Mouse (Mus musculus) neural tube, embryonic 11.5 days (tissue): ENCODE measurements around the gene Gm11541. TPM values are rescaled to one million over a fixed set of nuclear protein-coding genes. Genes with fewer than 3 reads are reported as not detected.
"Not testable (repeated sequence)": the region's sequence is repeated elsewhere in the genome, so short reads cannot be mapped to it uniquely, and the experiment has no call there.

ENCODE experiments used
- ATAC-seq: fragments of 200-750 bp; cut with Nextera tagmentation; 2 replicates; pipeline ENCODE4 v1.8.0; 2017; ENCODE audit warnings: moderate number of reproducible peaks, mild to moderate bottlenecking, moderate TSS enrichment, moderate library complexity; ENCODE audit not compliant: insufficient read depth, low FRiP score, low TSS enrichment
- DNase-seq: peaks from one replicate; pipeline ENCODE4 v3.0.0-alpha.2; 2015; ENCODE audit warnings: low spot score
- H3K27ac ChIP-seq: fragments of 300-500 bp; sonication (generic); 2 replicates; pipeline ENCODE4 v1.5.1; 2014; ENCODE audit warnings: low read depth, mild to moderate bottlenecking, low read length
- H3K27me3 ChIP-seq: fragments of 300-500 bp; sonication (generic); 2 replicates; pipeline ENCODE4 v1.6.1; 2014; ENCODE audit warnings: mild to moderate bottlenecking, low read length, mixed read lengths; ENCODE audit not compliant: control insufficient read depth, insufficient read depth
- H3K36me3 ChIP-seq: fragments of 300-500 bp; sonication (generic); 2 replicates; pipeline ENCODE4 v1.6.1; 2014; ENCODE audit warnings: mild to moderate bottlenecking, low read length, moderate library complexity, mixed read lengths; ENCODE audit not compliant: control insufficient read depth, insufficient read depth
- H3K4me1 ChIP-seq: fragments of 300-500 bp; sonication (generic); 2 replicates; pipeline ENCODE4 v1.6.1; 2014; ENCODE audit warnings: low read length, mixed read lengths; ENCODE audit not compliant: control insufficient read depth, insufficient read depth
- H3K4me2 ChIP-seq: fragments of 300-500 bp; sonication (generic); 2 replicates; pipeline ENCODE4 v1.6.1; 2014; ENCODE audit warnings: low read depth, mild to moderate bottlenecking, moderate library complexity
- H3K4me3 ChIP-seq: fragments of 300-500 bp; sonication (generic); 2 replicates; pipeline ENCODE4 v1.5.1; 2014; ENCODE audit warnings: low read depth, low read length
- H3K9ac ChIP-seq: fragments of 300-500 bp; sonication (generic); 2 replicates; pipeline ENCODE4 v1.6.1; 2014; ENCODE audit warnings: mild to moderate bottlenecking, low read length
- H3K9me3 ChIP-seq: fragments of 300-500 bp; sonication (generic); 2 replicates; pipeline ENCODE4 v1.6.1; 2016; ENCODE audit warnings: low read length; ENCODE audit not compliant: control insufficient read depth
- WGBS: fragments of 180-500 bp; shearing (Covaris S2); extraction: QIAGEN DNeasy Blood & Tissue Kit; methylation state at CpG from one replicate; pipeline ENCODE4 v1.1.7; 2014; 5-methylcytosine and 5-hydroxymethylcytosine counted together
- polyA plus RNA-seq: library from polyadenylated mRNA; unstranded; fragments of >200 nt; fragmentation: Nextera tagmentation; extraction: Ambion mirVana; gene quantifications from 2 replicates; pipeline ENCODE4 v1.2.1, GENCODE M21; 2014

Gene Gm11541
- polyA plus RNA-seq, 1 experiment from 2014 or later, result not detected

- DNase-seq, result peak; percentile 87
- Histone ChIP-seq H3K9ac (peak within 1 kb of the TSS; percentile 73), H3K27me3 (no peaks in the 10 kb centered on the region), H3K27ac (peak within 1 kb of the TSS; percentile 82), H3K4me2 (peak within 1 kb of the TSS; percentile 77), H3K9me3 (no peaks in the 10 kb centered on the region), H3K36me3 (no peaks in the 10 kb centered on the region; the same call in none of the 2 replicates), H3K4me3 (peak within 1 kb of the TSS; percentile 64), H3K4me1 (no peaks in the 10 kb centered on the region)
- peak; percentile 92 for ATAC-seq
- WGBS, result under 1% methylated on average over 32 of the region's 32 CpGs
Observed at GRCm38 (mm10) chr11:94653663-94654436, 50.4 kb downstream of the Gm11541 start, which contains the start of the genes Mrpl27 and Eme1. Gene Mrpl27 (plus strand): TSS chr11:94653767. Gene Eme1 (minus strand): TSS chr11:94653964.

GRCm38 (mm10) chr11:94652973-94653372 is 51.3 kb downstream of the Gm11541 start:
- peaks cover 2% of the 10 kb centered on the region for H3K36me3 ChIP-seq
- DNase-seq, result no peak

GRCm38 (mm10) chr11:94651241-94651640 is 53.1 kb downstream of the Gm11541 start:
- not testable (repeated sequence) for H3K4me3 ChIP-seq, ATAC-seq, H3K4me1 ChIP-seq, H3K27me3 ChIP-seq, DNase-seq, H3K9ac ChIP-seq, H3K27ac ChIP-seq, H3K9me3 ChIP-seq, H3K4me2 ChIP-seq
- WGBS, result 91% methylated on average over 5 of the region's 7 CpGs
- H3K36me3 ChIP-seq, result peaks cover 12% of the 10 kb centered on the region

More at GRCm38 (mm10) chr11:94652973-94653372, 51.3 kb downstream of the Gm11541 start:
- Histone ChIP-seq H3K27me3 (no peaks in the 10 kb centered on the region), H3K9ac (peak overlapping the region; percentile 73; the same call in 1 of the 2 replicates), H3K27ac (no peak overlapping the region), H3K4me1 (no peaks in the 10 kb centered on the region), H3K4me3 (peak overlapping the region; percentile 64), H3K4me2 (peak overlapping the region; percentile 77), H3K9me3 (no peaks in the 10 kb centered on the region)
- no peak for ATAC-seq
- WGBS, result 50% methylated on average over 8 of the region's 8 CpGs

- no peak overlapping the region for H3K9ac ChIP-seq
- no peak overlapping the region for H3K27ac ChIP-seq
- peaks cover 29% of the 10 kb centered on the region for H3K36me3 ChIP-seq
- no peak for ATAC-seq
- no peak overlapping the region for H3K4me2 ChIP-seq
- no peaks in the 10 kb centered on the region for H3K9me3 ChIP-seq
- no peak overlapping the region for H3K4me3 ChIP-seq
- WGBS, result 97% methylated on average over 4 of the region's 4 CpGs
- no peaks in the 10 kb centered on the region for H3K4me1 ChIP-seq
- no peaks in the 10 kb centered on the region for H3K27me3 ChIP-seq
- DNase-seq, result no peak
Observed at GRCm38 (mm10) chr11:94646457-94646856, 57.8 kb downstream of the Gm11541 start.

Other genes starting within 250 kb of the Gm11541 start
- gene Cacna1g, start 230.3 kb downstream of the Gm11541 start, polyA plus RNA-seq, result 9.0 and 10.0 TPM in 2 replicates
- 0.23 TPM in 1 of 2 replicates, not detected in the other for gene Spata20, start 218.3 kb downstream of the Gm11541 start, polyA plus RNA-seq
- gene Epn3, start 204.5 kb downstream of the Gm11541 start, polyA plus RNA-seq, result 0.68 and 0.72 TPM in 2 replicates
- 1.4 and 3.2 TPM in 2 replicates for gene Mycbpap, start 182.8 kb downstream of the Gm11541 start, polyA plus RNA-seq
- 2.8 and 3.4 TPM in 2 replicates for gene Rsad1, start 155.2 kb downstream of the Gm11541 start, polyA plus RNA-seq
- 0.42 and 0.53 TPM in 2 replicates for gene Chad, start 139.5 kb downstream of the Gm11541 start, polyA plus RNA-seq
- gene Acsf2, start 102.6 kb downstream of the Gm11541 start, polyA plus RNA-seq, result 6.3 and 6.5 TPM in 2 replicates
- gene Lrrc59, start 74.7 kb downstream of the Gm11541 start, polyA plus RNA-seq, result 207 and 220 TPM in 2 replicates
- gene Mrpl27, start 50.7 kb downstream of the Gm11541 start, polyA plus RNA-seq, result 118 and 122 TPM in 2 replicates
- 39.2 and 39.8 TPM in 2 replicates for gene Eme1, start 50.5 kb downstream of the Gm11541 start, polyA plus RNA-seq
- gene Xylt2, start 27.0 kb downstream of the Gm11541 start, polyA plus RNA-seq, result 14.2 and 17.0 TPM in 2 replicates
- not detected in 2 replicates for gene Cdc34b, start 37.3 kb upstream of the Gm11541 start, polyA plus RNA-seq
- gene Tmem92, start 78.2 kb upstream of the Gm11541 start, polyA plus RNA-seq, result not detected in 2 replicates
- 111 and 128 TPM in 2 replicates for gene Col1a1, start 231.7 kb upstream of the Gm11541 start, polyA plus RNA-seq